Mouse (Mus musculus) hindbrain, embryonic 13.5 days (tissue): ENCODE results near the gene Hipk2. TPM values are rescaled to one million over a fixed set of nuclear protein-coding genes. Genes with fewer than 3 reads are reported as not detected.
A peak's percentile ranks its signal among the peaks of the same experiment; 100 is the strongest.

Experiments used
- ATAC-seq: fragments of 200-750 bp; cut with Nextera tagmentation; 2 replicates; pipeline ENCODE4 v1.8.0; 2017; ENCODE audit warnings: moderate TSS enrichment; ENCODE audit not compliant: low FRiP score
- H3K27ac ChIP-seq: fragments of 300-500 bp; sonication (generic); 2 replicates; pipeline ENCODE4 v1.5.1; 2015; ENCODE audit warnings: inconsistent platforms, mild to moderate bottlenecking, moderate library complexity
- H3K27me3 ChIP-seq: fragments of 300-500 bp; sonication (generic); 2 replicates; pipeline ENCODE4 v1.6.1; 2015; ENCODE audit warnings: mild to moderate bottlenecking, inconsistent platforms
- H3K36me3 ChIP-seq: fragments of 300-500 bp; sonication (generic); 2 replicates; pipeline ENCODE4 v1.6.1; 2015; ENCODE audit warnings: mild to moderate bottlenecking, inconsistent platforms
- H3K4me1 ChIP-seq: fragments of 300-500 bp; sonication (generic); replicated peaks from 2 replicates; pipeline ENCODE4 v1.6.1; 2015; ENCODE audit warnings: inconsistent platforms
- H3K4me2 ChIP-seq: fragments of 300-500 bp; sonication (generic); 2 replicates; pipeline ENCODE4 v1.6.1; 2015; ENCODE audit warnings: inconsistent platforms, mild to moderate bottlenecking, moderate library complexity
- H3K4me3 ChIP-seq: fragments of 300-500 bp; sonication (generic); 2 replicates; pipeline ENCODE4 v1.5.1; 2015; ENCODE audit warnings: mild to moderate bottlenecking, inconsistent platforms
- H3K9ac ChIP-seq: fragments of 300-500 bp; sonication (generic); 2 replicates; pipeline ENCODE4 v1.6.1; 2015; ENCODE audit warnings: mild to moderate bottlenecking, inconsistent platforms
- H3K9me3 ChIP-seq: fragments of 300-500 bp; sonication (generic); 2 replicates; pipeline ENCODE4 v1.6.1; 2016; ENCODE audit warnings: inconsistent platforms
- WGBS: fragments of 180-500 bp; shearing (Covaris S2); methylation state at CpG from one replicate; pipeline ENCODE4 v1.1.7; 2015; 5-methylcytosine and 5-hydroxymethylcytosine counted together
- polyA plus RNA-seq: library from polyadenylated mRNA; unstranded; fragments of >200 nt; fragmentation: Nextera tagmentation; extraction: Ambion mirVana; gene quantifications from 2 replicates; pipeline ENCODE4 v1.2.1, GENCODE M21; 2015

The Hipk2 gene
- polyA plus RNA-seq, 1 experiment from 2014 or later, result 39.6 TPM

- Histone ChIP-seq H3K27ac (peak overlapping the region; percentile 3; the same call in 1 of the 2 replicates), H3K27me3 (no peaks in the 10 kb centered on the region), H3K9ac (no peak overlapping the region), H3K4me1 (peaks cover 43% of the 10 kb centered on the region), H3K4me3 (no peak overlapping the region), H3K4me2 (no peak overlapping the region), H3K9me3 (no peaks in the 10 kb centered on the region), H3K36me3 (no peaks in the 10 kb centered on the region)
- ATAC-seq, result no peak
- WGBS, result 72% methylated on average over 2 of the region's 2 CpGs
These were observed 35.6 kb downstream of the Hipk2 start for GRCm38 (mm10) chr6:38840380-38840779.

GRCm38 (mm10) chr6:38839891-38840290, 36.1 kb downstream of the Hipk2 start:
- 71% methylated on average over 4 of the region's 4 CpGs for WGBS
- Histone ChIP-seq H3K27ac (peak overlapping the region; percentile 3; the same call in 1 of the 2 replicates), H3K9ac (no peak overlapping the region), H3K9me3 (no peaks in the 10 kb centered on the region), H3K27me3 (no peaks in the 10 kb centered on the region), H3K4me3 (no peak overlapping the region), H3K4me1 (peaks cover 39% of the 10 kb centered on the region), H3K36me3 (no peaks in the 10 kb centered on the region), H3K4me2 (no peak overlapping the region)
- ATAC-seq, result no peak

GRCm38 (mm10) chr6:38838061-38838460, 37.9 kb downstream of the Hipk2 start:
- peaks cover 49% of the 10 kb centered on the region for H3K4me1 ChIP-seq
- H3K4me3 ChIP-seq, result no peak overlapping the region
- H3K27me3 ChIP-seq, result no peaks in the 10 kb centered on the region
- WGBS, result 80% methylated on average over 4 of the region's 4 CpGs
- no peak overlapping the region for H3K27ac ChIP-seq
- no peak for ATAC-seq
- no peaks in the 10 kb centered on the region for H3K9me3 ChIP-seq
- H3K36me3 ChIP-seq, result no peaks in the 10 kb centered on the region
- no peak overlapping the region for H3K4me2 ChIP-seq
- no peak overlapping the region for H3K9ac ChIP-seq

- Histone ChIP-seq H3K4me1 (peaks cover 41% of the 10 kb centered on the region), H3K27ac (no peak overlapping the region), H3K4me3 (no peak overlapping the region), H3K36me3 (no peaks in the 10 kb centered on the region), H3K9ac (no peak overlapping the region), H3K9me3 (no peaks in the 10 kb centered on the region), H3K4me2 (no peak overlapping the region), H3K27me3 (no peaks in the 10 kb centered on the region)
- ATAC-seq, result no peak
- 92% methylated on average over 1 of the region's 1 CpGs for WGBS
These were observed 40.7 kb downstream of the Hipk2 start for GRCm38 (mm10) chr6:38835217-38835616.

GRCm38 (mm10) chr6:38834727-38835126, 41.2 kb downstream of the Hipk2 start:
- WGBS, result 80% methylated on average over 2 of the region's 2 CpGs
- Histone ChIP-seq H3K4me2 (no peak overlapping the region), H3K9ac (no peak overlapping the region), H3K4me3 (no peak overlapping the region), H3K36me3 (no peaks in the 10 kb centered on the region), H3K9me3 (no peaks in the 10 kb centered on the region), H3K27ac (no peak overlapping the region), H3K4me1 (peaks cover 36% of the 10 kb centered on the region), H3K27me3 (no peaks in the 10 kb centered on the region)
- no peak for ATAC-seq

GRCm38 (mm10) chr6:38833721-38834120, 42.2 kb downstream of the Hipk2 start:
- no peak overlapping the region for H3K27ac ChIP-seq
- H3K4me2 ChIP-seq, result no peak overlapping the region
- H3K4me1 ChIP-seq, result peaks cover 27% of the 10 kb centered on the region
- 92% methylated on average over 3 of the region's 3 CpGs for WGBS
- no peaks in the 10 kb centered on the region for H3K36me3 ChIP-seq
- no peak overlapping the region for H3K4me3 ChIP-seq
- H3K27me3 ChIP-seq, result no peaks in the 10 kb centered on the region
- H3K9me3 ChIP-seq, result no peaks in the 10 kb centered on the region
- no peak for ATAC-seq
- H3K9ac ChIP-seq, result no peak overlapping the region

- H3K9ac ChIP-seq, result no peak overlapping the region
- peaks cover 23% of the 10 kb centered on the region for H3K4me1 ChIP-seq
- no peak overlapping the region for H3K4me2 ChIP-seq
- ATAC-seq, result no peak
- H3K27ac ChIP-seq, result no peak overlapping the region
- H3K4me3 ChIP-seq, result no peak overlapping the region
- H3K36me3 ChIP-seq, result 0 out of 2 replicates have a peak, but pooled peaks cover 6% of the 10 kb centered on the region
- no peaks in the 10 kb centered on the region for H3K9me3 ChIP-seq
- H3K27me3 ChIP-seq, result no peaks in the 10 kb centered on the region
- 83% methylated on average over 3 of the region's 3 CpGs for WGBS
These were observed 46.5 kb downstream of the Hipk2 start for GRCm38 (mm10) chr6:38829452-38829851.

- ATAC-seq, result no peak
- Histone ChIP-seq H3K9me3 (no peaks in the 10 kb centered on the region), H3K27ac (no peak overlapping the region), H3K4me2 (no peak overlapping the region), H3K9ac (no peak overlapping the region), H3K27me3 (no peaks in the 10 kb centered on the region), H3K4me3 (no peak overlapping the region), H3K36me3 (0 out of 2 replicates have a peak, but pooled peaks cover 6% of the 10 kb centered on the region), H3K4me1 (peaks cover 14% of the 10 kb centered on the region)
- WGBS, result 92% methylated on average over 2 of the region's 2 CpGs
These were observed 47.8 kb downstream of the Hipk2 start for GRCm38 (mm10) chr6:38828211-38828610.

GRCm38 (mm10) chr6:38827435-38827834, 48.5 kb downstream of the Hipk2 start:
- H3K27ac ChIP-seq, result no peak overlapping the region
- no peaks in the 10 kb centered on the region for H3K9me3 ChIP-seq
- no peak overlapping the region for H3K9ac ChIP-seq
- no peak for ATAC-seq
- WGBS, result 79% methylated on average over 5 of the region's 5 CpGs
- H3K4me1 ChIP-seq, result peaks cover 6% of the 10 kb centered on the region; the same call in 1 of the 2 replicates
- H3K4me2 ChIP-seq, result no peak overlapping the region
- H3K36me3 ChIP-seq, result 0 out of 2 replicates have a peak, but pooled peaks cover 6% of the 10 kb centered on the region
- no peak overlapping the region for H3K4me3 ChIP-seq
- H3K27me3 ChIP-seq, result no peaks in the 10 kb centered on the region

- no peak overlapping the region for H3K4me2 ChIP-seq
- 87% methylated on average over 3 of the region's 3 CpGs for WGBS
These were observed 49.1 kb downstream of the Hipk2 start for GRCm38 (mm10) chr6:38826857-38827256.

GRCm38 (mm10) chr6:38825886-38826285, 50.1 kb downstream of the Hipk2 start:
- H3K27ac ChIP-seq, result no peak overlapping the region
- H3K4me3 ChIP-seq, result no peak overlapping the region
- H3K27me3 ChIP-seq, result no peaks in the 10 kb centered on the region
- 0 out of 2 replicates have a peak, but pooled peaks cover 6% of the 10 kb centered on the region for H3K36me3 ChIP-seq
- 0 out of 2 replicates have a peak, but pooled peaks cover 3% of the 10 kb centered on the region for H3K4me1 ChIP-seq
- no peak overlapping the region for H3K4me2 ChIP-seq
- H3K9ac ChIP-seq, result no peak overlapping the region
- no peak for ATAC-seq
- H3K9me3 ChIP-seq, result no peaks in the 10 kb centered on the region

More at GRCm38 (mm10) chr6:38826857-38827256, 49.1 kb downstream of the Hipk2 start:
- no peaks in the 10 kb centered on the region for H3K27me3 ChIP-seq
- H3K4me1 ChIP-seq, result 0 out of 2 replicates have a peak, but pooled peaks cover 3% of the 10 kb centered on the region
- no peak overlapping the region for H3K9ac ChIP-seq
- no peak overlapping the region for H3K27ac ChIP-seq
- H3K36me3 ChIP-seq, result 0 out of 2 replicates have a peak, but pooled peaks cover 6% of the 10 kb centered on the region
- H3K4me3 ChIP-seq, result no peak overlapping the region
- no peaks in the 10 kb centered on the region for H3K9me3 ChIP-seq
- ATAC-seq, result no peak

GRCm38 (mm10) chr6:38823827-38824226, 52.1 kb downstream of the Hipk2 start:
- H3K27me3 ChIP-seq, result no peaks in the 10 kb centered on the region
- no peaks in the 10 kb centered on the region for H3K9me3 ChIP-seq
- H3K4me1 ChIP-seq, result 0 out of 2 replicates have a peak, but pooled peaks cover 3% of the 10 kb centered on the region
- no peak overlapping the region for H3K4me2 ChIP-seq
- no peak for ATAC-seq
- no peak overlapping the region for H3K9ac ChIP-seq
- H3K27ac ChIP-seq, result no peak overlapping the region
- peaks cover 11% of the 10 kb centered on the region for H3K36me3 ChIP-seq
- H3K4me3 ChIP-seq, result no peak overlapping the region

GRCm38 (mm10) chr6:38823164-38823563, 52.8 kb downstream of the Hipk2 start:
- H3K27ac ChIP-seq, result no peak overlapping the region

More at GRCm38 (mm10) chr6:38823164-38823563, 52.8 kb downstream of the Hipk2 start:
- Histone ChIP-seq H3K4me3 (no peak overlapping the region), H3K36me3 (peaks cover 18% of the 10 kb centered on the region), H3K9ac (no peak overlapping the region), H3K27me3 (no peaks in the 10 kb centered on the region), H3K4me1 (0 out of 2 replicates have a peak, but pooled peaks cover under 1% of the 10 kb centered on the region), H3K9me3 (no peaks in the 10 kb centered on the region), H3K4me2 (no peak overlapping the region)
- WGBS, result 98% methylated on average over 4 of the region's 4 CpGs
- no peak for ATAC-seq
